Mouse (Mus musculus) layer of hippocampus, postnatal 25 days (tissue): Measurements from ENCODE around the gene Dnm3. TPM values are rescaled to one million over a fixed set of nuclear protein-coding genes. Genes with fewer than 3 reads are reported as not detected.

Source experiments
- DNase-seq, 2 experiments: peaks; one replicate each; pipeline ENCODE4 v3.0.0; 2022; ENCODE audit warnings: mixed read lengths in 2 of 2, low spot score in 1 of 2; ENCODE audit errors: extremely low spot score in 1 of 2
- total RNA-seq, 2 experiments: library from RNA; stranded (reverse); gene quantifications; 2 replicates each; pipeline ENCODE4 v1.2.3; 2021

Gene Dnm3
- total RNA-seq: 10 to 100 TPM; 66.1 to 83.0 TPM

GRCm38 (mm10) chr1:162477246-162478209 lies at the start of gene Dnm3:
Gene Dnm3 (minus strand): TSS chr1:162478034.
- DNase-seq: peak; percentile 72 to 77

- no peak for DNase-seq
Measured at GRCm38 (mm10) chr1:162515116-162515515, 37.3 kb upstream of the Dnm3 start.

- no peak for DNase-seq
Measured at GRCm38 (mm10) chr1:162510013-162510356, 32.2 kb upstream of the Dnm3 start.

- no peak for DNase-seq
Measured at GRCm38 (mm10) chr1:162509329-162510012, 31.6 kb upstream of the Dnm3 start.

- DNase-seq: no peak
Measured at GRCm38 (mm10) chr1:162508211-162509005, 30.6 kb upstream of the Dnm3 start.

GRCm38 (mm10) chr1:162506516-162506915 lies 28.7 kb upstream of the Dnm3 start:
- no peak for DNase-seq

GRCm38 (mm10) chr1:162505649-162506048 lies 27.8 kb upstream of the Dnm3 start:
- no peak for DNase-seq

GRCm38 (mm10) chr1:162476531-162477080 lies 1.2 kb downstream of the Dnm3 start:
- DNase-seq: no peak

- no peak for DNase-seq
Measured at GRCm38 (mm10) chr1:162472949-162473348, 4.9 kb downstream of the Dnm3 start.

- no peak for DNase-seq
Measured at GRCm38 (mm10) chr1:162471089-162471488, 6.7 kb downstream of the Dnm3 start.

GRCm38 (mm10) chr1:162469752-162470280 lies 8.0 kb downstream of the Dnm3 start:
- no peak for DNase-seq

- no peak for DNase-seq
Measured at GRCm38 (mm10) chr1:162463676-162464075, 14.2 kb downstream of the Dnm3 start.

GRCm38 (mm10) chr1:162458711-162459110 lies 19.1 kb downstream of the Dnm3 start:
- no peak for DNase-seq

- DNase-seq: no peak
Measured at GRCm38 (mm10) chr1:162456861-162457260, 21.0 kb downstream of the Dnm3 start.

GRCm38 (mm10) chr1:162456406-162456805 lies 21.4 kb downstream of the Dnm3 start:
- no peak for DNase-seq

- no peak for DNase-seq
Measured at GRCm38 (mm10) chr1:162453578-162453977, 24.3 kb downstream of the Dnm3 start.

GRCm38 (mm10) chr1:162453030-162453429 lies 24.8 kb downstream of the Dnm3 start:
- DNase-seq: no peak

- DNase-seq: no peak
Measured at GRCm38 (mm10) chr1:162449161-162449909, 28.5 kb downstream of the Dnm3 start.

GRCm38 (mm10) chr1:162444805-162445204 lies 33.0 kb downstream of the Dnm3 start:
- no peak for DNase-seq
